Mouse (Mus musculus) B cell, adult 2 months (primary cell): ENCODE results near the gene Cmc2.

ENCODE experiments used
- DNase-seq, 2 experiments: peaks; one replicate each; pipeline ENCODE4 v3.0.0; 2022

Gene Cmc2

GRCm38 (mm10) chr8:116921337-116922059 lies at the start of gene Cmc2, which contains the start of gene Cenpn:
TSS of gene Cmc2 (minus strand) at chr8:116921455.
TSS of gene Cenpn (plus strand) at chr8:116921730.
- peak; percentile 94 to 95 for DNase-seq

GRCm38 (mm10) chr8:116969531-116969930 lies 48.3 kb upstream of the Cmc2 start:
- no peak for DNase-seq

GRCm38 (mm10) chr8:116954415-116954814 lies 33.2 kb upstream of the Cmc2 start:
- no peak for DNase-seq

- DNase-seq = no peak
Observed at GRCm38 (mm10) chr8:116952428-116952827, 31.2 kb upstream of the Cmc2 start.

GRCm38 (mm10) chr8:116951778-116952177 lies 30.5 kb upstream of the Cmc2 start:
- DNase-seq = no peak

GRCm38 (mm10) chr8:116951369-116951768 lies 30.1 kb upstream of the Cmc2 start:
- DNase-seq = no peak

GRCm38 (mm10) chr8:116947589-116947988 lies 26.3 kb upstream of the Cmc2 start:
- peak; percentile 10 to 24 for DNase-seq

- no peak for DNase-seq
Observed at GRCm38 (mm10) chr8:116946851-116947250, 25.6 kb upstream of the Cmc2 start.

- peak; percentile 35 to 38 for DNase-seq
Observed at GRCm38 (mm10) chr8:116946268-116946838, 25.1 kb upstream of the Cmc2 start.

GRCm38 (mm10) chr8:116945169-116945910 lies 24.1 kb upstream of the Cmc2 start:
- no peak for DNase-seq

- DNase-seq = no peak
Observed at GRCm38 (mm10) chr8:116944385-116944696, 23.1 kb upstream of the Cmc2 start.

GRCm38 (mm10) chr8:116943555-116944384 lies 22.5 kb upstream of the Cmc2 start:
- peak; percentile 34 to 49 for DNase-seq

GRCm38 (mm10) chr8:116943161-116943554 lies 21.9 kb upstream of the Cmc2 start, which contains the start of gene Atmin:
TSS of gene Atmin (plus strand) at chr8:116943393.
- peak; percentile 90 to 92 for DNase-seq

- DNase-seq = no peak
Observed at GRCm38 (mm10) chr8:116942284-116943058, 21.2 kb upstream of the Cmc2 start.

GRCm38 (mm10) chr8:116935506-116935905 lies 14.3 kb upstream of the Cmc2 start:
- DNase-seq = no peak

- no peak for DNase-seq
Observed at GRCm38 (mm10) chr8:116934976-116935375, 13.7 kb upstream of the Cmc2 start.

GRCm38 (mm10) chr8:116928588-116928987 lies 7.3 kb upstream of the Cmc2 start:
- no peak for DNase-seq

- peak; percentile 79 for DNase-seq
Observed at GRCm38 (mm10) chr8:116927880-116928279, 6.6 kb upstream of the Cmc2 start.

- DNase-seq = no peak
Observed at GRCm38 (mm10) chr8:116923526-116923925, 2.3 kb upstream of the Cmc2 start.

GRCm38 (mm10) chr8:116922060-116922757 lies 954 bp upstream of the Cmc2 start:
- no peak for DNase-seq

- DNase-seq = no peak
Observed at GRCm38 (mm10) chr8:116921005-116921336, 284 bp downstream of the Cmc2 start.

- DNase-seq = no peak
Observed at GRCm38 (mm10) chr8:116905836-116906235, 15.4 kb downstream of the Cmc2 start.
